Mouse (Mus musculus) neural tube, embryonic 14.5 days (tissue): Measurements from ENCODE around the gene Ccnd3. TPM values are rescaled to one million over a fixed set of nuclear protein-coding genes. Genes with fewer than 3 reads are reported as not detected.

ENCODE experiments used
- ATAC-seq: fragments of 200-750 bp; cut with Nextera tagmentation; 2 replicates; pipeline ENCODE4 v1.8.0; 2017; ENCODE audit warnings: low read depth, mild to moderate bottlenecking, moderate TSS enrichment, moderate library complexity
- H3K27ac ChIP-seq: fragments of 300-500 bp; sonication (generic); 2 replicates; pipeline ENCODE4 v1.5.1; 2014; ENCODE audit warnings: low read depth, mild to moderate bottlenecking, control low read depth, low read length, moderate library complexity, mixed read lengths
- H3K27me3 ChIP-seq: fragments of 300-500 bp; sonication (generic); 2 replicates; pipeline ENCODE4 v1.6.1; 2014; ENCODE audit warnings: low read length; ENCODE audit not compliant: control insufficient read depth, insufficient read depth
- H3K36me3 ChIP-seq: fragments of 300-500 bp; sonication (generic); 2 replicates; pipeline ENCODE4 v1.6.1; 2014; ENCODE audit warnings: low read length, mixed read lengths; ENCODE audit not compliant: control insufficient read depth, insufficient read depth
- H3K4me1 ChIP-seq: fragments of 300-500 bp; sonication (generic); 2 replicates; pipeline ENCODE4 v1.6.1; 2014; ENCODE audit warnings: low read length; ENCODE audit not compliant: control insufficient read depth, insufficient read depth
- H3K4me2 ChIP-seq: fragments of 300-500 bp; sonication (generic); 2 replicates; pipeline ENCODE4 v1.6.1; 2014; ENCODE audit warnings: mild to moderate bottlenecking, low read depth, low read length, control low read depth
- H3K4me3 ChIP-seq: fragments of 300-500 bp; sonication (generic); 2 replicates; pipeline ENCODE4 v1.5.1; 2014; ENCODE audit warnings: low read depth, low read length, control low read depth, mixed read lengths
- H3K9ac ChIP-seq: fragments of 300-500 bp; sonication (generic); replicated peaks from 2 replicates; pipeline ENCODE4 v1.6.1; 2014; ENCODE audit warnings: low read depth, mild to moderate bottlenecking, control low read depth, low read length, mixed read lengths
- H3K9me3 ChIP-seq: fragments of 300-500 bp; sonication (generic); 2 replicates; pipeline ENCODE4 v1.6.1; 2016; ENCODE audit warnings: low read length; ENCODE audit not compliant: control insufficient read depth
- WGBS: fragments of 180-500 bp; shearing (Covaris S2); extraction: QIAGEN DNeasy Blood & Tissue Kit; methylation state at CpG from one replicate; pipeline ENCODE4 v1.1.7; 2014; 5-methylcytosine and 5-hydroxymethylcytosine counted together
- polyA plus RNA-seq: library from polyadenylated mRNA; unstranded; fragments of >200 nt; fragmentation: Nextera tagmentation; extraction: Ambion mirVana; gene quantifications from 2 replicates; pipeline ENCODE4 v1.2.1, GENCODE M21; 2014

Ccnd3 gene
- polyA plus RNA-seq, 1 experiment from 2014 or later = 49.1 TPM

DNA sequence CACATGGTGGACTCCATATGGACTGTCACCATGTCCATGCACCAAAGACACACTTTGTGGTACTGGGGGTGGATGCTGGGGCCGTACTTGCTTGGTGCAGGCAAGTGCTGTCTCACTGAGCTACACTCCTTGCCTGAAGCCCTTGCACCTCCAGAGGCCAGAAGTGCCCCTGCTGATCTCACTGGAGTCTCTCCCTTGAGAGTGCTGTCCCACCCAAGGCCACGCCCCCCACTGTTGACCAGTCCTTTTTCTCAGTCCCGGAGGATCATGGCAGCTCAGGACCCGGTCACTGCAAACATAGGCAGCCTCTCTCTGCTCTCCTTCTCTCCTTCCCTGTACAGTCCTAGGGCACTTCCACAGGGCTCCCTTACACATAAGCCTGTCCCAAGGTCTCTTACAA lies 30.6 kb upstream of the Ccnd3 start:
- 91% methylated on average over 4 of the region's 4 CpGs for WGBS
- Histone ChIP-seq H3K9ac (no peak overlapping the region), H3K4me1 (no peaks in the 10 kb centered on the region), H3K27me3 (no peaks in the 10 kb centered on the region), H3K4me3 (no peak overlapping the region), H3K4me2 (no peak overlapping the region), H3K36me3 (no peaks in the 10 kb centered on the region), H3K27ac (no peak overlapping the region), H3K9me3 (no peaks in the 10 kb centered on the region)
- no peak for ATAC-seq

DNA sequence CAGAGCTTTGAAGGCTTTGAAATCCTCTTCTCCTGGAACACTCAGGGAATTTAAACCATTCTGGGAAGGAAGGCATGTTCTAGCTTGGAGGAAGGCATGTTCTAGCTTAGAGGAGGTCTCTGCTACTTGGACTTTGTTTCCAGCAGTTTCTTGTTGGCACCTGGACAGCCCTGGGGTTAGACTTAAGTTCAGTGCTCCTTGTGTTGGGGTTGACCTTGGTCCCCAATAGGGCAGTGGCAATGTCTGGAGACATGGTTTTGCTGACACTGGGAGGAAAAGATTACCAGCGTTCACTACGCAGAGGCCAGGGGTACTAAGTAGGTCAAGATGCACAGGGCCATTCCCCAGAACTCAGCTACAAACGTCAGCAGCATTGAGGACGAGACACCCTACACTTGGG lies 29.7 kb upstream of the Ccnd3 start:
- Histone ChIP-seq H3K27me3 (no peaks in the 10 kb centered on the region), H3K4me3 (no peak overlapping the region), H3K4me2 (no peak overlapping the region), H3K36me3 (no peaks in the 10 kb centered on the region), H3K27ac (no peak overlapping the region), H3K9ac (no peak overlapping the region), H3K9me3 (no peaks in the 10 kb centered on the region), H3K4me1 (no peaks in the 10 kb centered on the region)
- ATAC-seq = no peak
- WGBS = 91% methylated on average over 4 of the region's 4 CpGs

DNA sequence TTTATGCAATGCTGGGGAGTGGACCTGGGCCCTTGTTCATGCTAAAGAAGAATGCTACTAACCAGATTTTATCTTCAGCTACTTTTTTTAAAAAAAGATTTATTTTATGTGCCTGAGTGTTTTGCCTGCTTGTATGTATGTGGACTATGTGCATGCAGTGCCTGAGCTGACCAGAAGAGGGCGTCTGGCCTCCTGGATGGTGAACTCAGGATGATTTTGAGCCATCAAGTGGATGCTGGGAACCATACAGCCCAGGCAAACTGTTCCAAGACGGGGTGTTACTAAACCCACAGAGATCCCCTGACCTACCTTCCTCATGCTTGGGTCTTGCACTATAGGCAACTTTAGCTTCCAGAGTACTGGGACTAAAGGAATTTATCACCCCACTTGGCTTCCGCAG lies 29.1 kb upstream of the Ccnd3 start:
- Histone ChIP-seq H3K27me3 (no peaks in the 10 kb centered on the region), H3K36me3 (no peaks in the 10 kb centered on the region), H3K27ac (no peak overlapping the region), H3K4me3 (no peak overlapping the region), H3K4me1 (no peaks in the 10 kb centered on the region), H3K4me2 (no peak overlapping the region), H3K9ac (no peak overlapping the region), H3K9me3 (no peaks in the 10 kb centered on the region)
- ATAC-seq = no peak
- 61% methylated on average over 3 of the region's 3 CpGs for WGBS

DNA sequence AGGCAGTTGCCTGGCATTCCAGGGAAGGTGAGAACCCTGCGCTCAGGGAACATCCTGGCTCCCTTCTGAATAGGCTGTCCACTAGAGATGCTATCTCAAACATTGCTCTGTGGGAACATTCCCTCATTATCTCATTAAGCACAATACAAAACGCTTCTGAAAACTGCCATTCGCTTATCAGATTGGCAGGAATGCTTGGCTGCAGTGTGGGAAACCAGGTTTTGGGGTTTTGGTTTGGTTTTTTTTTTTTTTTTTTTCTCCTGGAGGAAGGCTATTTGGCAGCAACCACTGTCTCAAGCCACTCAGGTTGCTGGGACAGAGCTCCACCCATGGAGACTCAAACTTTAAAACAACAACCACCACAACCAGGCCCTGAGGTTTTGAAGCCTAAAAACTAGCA lies 25.0 kb upstream of the Ccnd3 start:
- no peak overlapping the region for H3K4me3 ChIP-seq
- H3K9ac ChIP-seq = no peak overlapping the region
- 77% methylated on average over 3 of the region's 3 CpGs for WGBS
- no peaks in the 10 kb centered on the region for H3K27me3 ChIP-seq
- H3K9me3 ChIP-seq = no peaks in the 10 kb centered on the region
- H3K4me1 ChIP-seq = no peaks in the 10 kb centered on the region
- no peak overlapping the region for H3K4me2 ChIP-seq
- H3K27ac ChIP-seq = no peak overlapping the region
- no peaks in the 10 kb centered on the region for H3K36me3 ChIP-seq
- no peak for ATAC-seq

DNA sequence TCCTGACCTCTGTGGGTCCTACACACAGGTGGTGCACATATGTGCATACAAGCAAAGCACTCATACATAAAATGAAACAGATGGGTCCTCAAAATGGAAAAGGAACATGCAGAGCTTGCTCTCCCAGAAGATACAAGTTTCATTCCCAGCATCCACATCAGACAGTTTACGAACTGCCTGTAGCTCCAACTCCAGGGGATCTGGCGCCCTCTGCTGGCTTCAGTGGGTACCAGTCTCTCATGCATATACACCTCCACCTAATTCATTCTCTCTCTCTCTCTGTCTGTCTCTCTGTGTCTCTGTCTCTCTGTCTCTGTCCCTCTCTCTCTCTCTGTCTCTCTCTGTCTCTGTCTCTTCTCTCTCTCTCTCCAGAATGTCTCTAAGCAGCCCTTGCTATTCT lies 22.4 kb upstream of the Ccnd3 start:
- Histone ChIP-seq H3K4me2 (no peak overlapping the region), H3K4me1 (0 out of 2 replicates have a peak, but pooled peaks cover 3% of the 10 kb centered on the region), H3K9ac (no peak overlapping the region), H3K27me3 (no peaks in the 10 kb centered on the region), H3K9me3 (no peaks in the 10 kb centered on the region), H3K27ac (no peak overlapping the region), H3K36me3 (no peaks in the 10 kb centered on the region), H3K4me3 (no peak overlapping the region)
- ATAC-seq = no peak
- WGBS = 45% methylated on average over 2 of the region's 2 CpGs

DNA sequence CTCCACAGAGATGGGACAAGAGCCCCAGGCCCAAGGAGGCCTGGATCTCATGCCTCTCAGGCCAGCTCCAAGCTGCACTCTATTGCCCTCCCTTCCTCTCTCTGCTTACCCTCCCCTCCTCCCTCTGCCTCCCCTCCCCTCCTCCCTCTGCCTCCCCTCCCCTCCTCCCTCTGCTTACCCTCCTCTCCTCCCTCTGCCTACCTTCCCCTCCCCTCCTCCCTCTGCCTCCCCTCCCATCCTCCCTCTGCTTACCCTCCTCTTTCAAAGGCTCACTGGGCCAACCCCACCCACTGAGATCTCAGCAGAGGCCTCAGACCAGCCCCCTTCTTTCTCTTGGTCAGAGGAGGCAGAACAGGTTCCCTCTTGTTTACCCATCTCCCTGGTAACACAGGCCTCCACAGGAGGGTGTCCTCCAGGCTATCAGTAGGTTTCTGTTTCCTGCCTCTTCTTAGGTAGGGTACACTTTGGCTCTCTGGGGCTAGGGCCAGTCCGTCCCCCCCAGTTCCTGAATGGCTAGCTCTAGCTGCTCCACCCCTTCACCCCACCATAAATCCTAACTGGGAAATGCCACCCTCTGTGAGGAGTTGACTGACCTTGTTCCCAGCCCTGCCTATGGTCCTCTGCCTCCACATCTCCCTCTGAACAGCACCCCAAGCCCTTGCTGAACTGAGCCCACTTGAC lies 20.5 kb upstream of the Ccnd3 start:
- 42% methylated on average over 1 of the region's 1 CpGs for WGBS
- no peaks in the 10 kb centered on the region for H3K9me3 ChIP-seq
- no peak overlapping the region for H3K4me3 ChIP-seq
- no peaks in the 10 kb centered on the region for H3K27me3 ChIP-seq
- H3K9ac ChIP-seq = no peak overlapping the region
- peak; percentile 39; the same call in 1 of the 2 replicates for ATAC-seq
- H3K4me2 ChIP-seq = no peak overlapping the region
- no peak overlapping the region for H3K27ac ChIP-seq
- 0 out of 2 replicates have a peak, but pooled peaks cover 3% of the 10 kb centered on the region for H3K4me1 ChIP-seq
- H3K36me3 ChIP-seq = peaks cover 4% of the 10 kb centered on the region; the same call in 1 of the 2 replicates

DNA sequence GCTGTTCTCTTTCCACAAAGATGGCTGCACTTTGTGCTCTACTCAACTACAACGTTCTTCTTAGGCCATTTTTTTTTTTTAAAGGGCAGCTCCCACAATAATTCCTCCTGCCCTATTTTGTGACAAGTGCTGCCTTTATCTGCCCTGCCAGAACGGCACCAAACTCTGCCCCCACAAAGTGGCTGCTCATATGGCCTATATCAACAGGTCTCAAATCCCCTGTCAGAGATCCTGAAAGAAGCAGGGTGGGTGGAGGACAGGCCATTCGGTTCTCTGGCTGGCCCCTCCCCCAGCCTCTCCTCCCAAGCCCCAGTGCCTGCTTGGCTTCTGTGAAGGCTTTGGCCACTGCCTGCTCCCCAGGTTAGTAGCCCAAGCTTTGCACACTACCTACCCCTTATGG lies 19.9 kb upstream of the Ccnd3 start:
- H3K36me3 ChIP-seq = peaks cover 4% of the 10 kb centered on the region; the same call in 1 of the 2 replicates
- H3K4me2 ChIP-seq = no peak overlapping the region
- no peak for ATAC-seq
- no peak overlapping the region for H3K27ac ChIP-seq
- H3K27me3 ChIP-seq = no peaks in the 10 kb centered on the region
- no peak overlapping the region for H3K9ac ChIP-seq
- no peaks in the 10 kb centered on the region for H3K9me3 ChIP-seq
- WGBS = 5% methylated on average over 3 of the region's 3 CpGs
- H3K4me1 ChIP-seq = 0 out of 2 replicates have a peak, but pooled peaks cover 3% of the 10 kb centered on the region
- no peak overlapping the region for H3K4me3 ChIP-seq

DNA sequence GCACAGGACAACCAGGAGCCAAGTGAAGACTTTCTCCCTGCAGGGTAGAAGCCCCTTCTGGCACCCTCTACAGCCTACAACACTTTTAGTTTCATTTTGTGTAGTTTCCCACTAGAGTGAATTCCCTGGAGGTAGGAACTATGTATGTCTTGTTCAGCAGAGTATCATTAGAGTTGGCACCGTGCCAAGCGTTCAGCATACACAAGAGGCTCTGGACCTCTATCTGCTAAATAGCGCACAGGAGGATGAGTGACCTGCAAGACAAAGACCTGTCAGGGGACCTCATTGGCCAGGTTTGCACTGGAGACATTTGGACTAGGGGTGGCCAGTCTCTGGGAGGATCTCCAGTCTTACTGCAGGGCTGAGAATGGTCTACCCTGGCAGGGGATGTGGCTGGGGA lies 19.1 kb upstream of the Ccnd3 start:
- Histone ChIP-seq H3K36me3 (peaks cover 8% of the 10 kb centered on the region; the same call in 1 of the 2 replicates), H3K27me3 (no peaks in the 10 kb centered on the region), H3K4me3 (no peak overlapping the region), H3K4me2 (no peak overlapping the region), H3K9me3 (no peaks in the 10 kb centered on the region), H3K4me1 (0 out of 2 replicates have a peak, but pooled peaks cover 3% of the 10 kb centered on the region), H3K9ac (no peak overlapping the region), H3K27ac (no peak overlapping the region)
- WGBS = 73% methylated on average over 3 of the region's 3 CpGs
- no peak for ATAC-seq

DNA sequence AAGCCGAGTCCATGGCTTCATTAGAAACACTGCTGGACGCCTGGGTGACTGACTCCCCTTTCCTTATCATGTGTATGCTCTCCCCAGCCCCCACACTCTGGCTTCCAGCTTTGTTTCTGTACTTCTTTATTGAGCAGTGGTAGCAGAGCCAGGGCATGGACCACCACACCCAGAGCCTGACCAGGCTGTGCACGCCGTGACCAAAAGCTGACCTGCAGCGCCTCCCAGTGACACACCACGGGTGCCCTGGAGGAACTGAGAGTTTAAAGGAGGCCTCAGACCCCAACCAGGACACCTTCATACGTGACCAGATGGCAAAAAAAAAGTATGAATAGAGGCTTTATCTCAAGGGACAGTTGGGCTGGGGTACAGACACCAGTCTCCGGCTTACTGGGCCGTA lies 14.1 kb upstream of the Ccnd3 start:
- Histone ChIP-seq H3K27me3 (no peaks in the 10 kb centered on the region), H3K4me3 (no peak overlapping the region), H3K4me2 (no peak overlapping the region), H3K4me1 (0 out of 2 replicates have a peak, but pooled peaks cover 1% of the 10 kb centered on the region), H3K9ac (no peak overlapping the region), H3K36me3 (peaks cover 43% of the 10 kb centered on the region; the same call in 1 of the 2 replicates), H3K9me3 (no peaks in the 10 kb centered on the region), H3K27ac (no peak overlapping the region)
- WGBS = 83% methylated on average over 9 of the region's 9 CpGs
- ATAC-seq = no peak
